Mouse (Mus musculus): Measurements from ENCODE around the gene Ptpn6. TPM values are rescaled to one million over a fixed set of nuclear protein-coding genes. Genes with fewer than 3 reads are reported as not detected.

The Ptpn6 gene
- total and polyA plus RNA-seq, 3 experiments = 91.9 to 184 TPM; not detected in 1

- no peaks in the 10 kb centered on the region; a peak in 1 of 4 replicates for H3K36me3 ChIP-seq (ENCODE audit: control insufficient read depth in 1 of 2, insufficient read depth in 2 of 2, low read length in 2 of 2)
- no peak overlapping the region for H3K9ac ChIP-seq (ENCODE audit: control insufficient read depth, low read depth, low read length, poor library complexity, severe bottlenecking)
- no peaks in the 10 kb centered on the region for H3K9me3 ChIP-seq (replicated peaks; ENCODE audit: insufficient read depth, low read length)
- H3K4me1 ChIP-seq (ENCODE audit: control insufficient read depth in 1 of 2, insufficient read depth in 2 of 2, low read length in 2 of 2) = no peaks in the 10 kb centered on the region; a peak in 1 of 4 replicates
- DNase-seq (ENCODE audit: low read depth, low spot score) = peak; percentile 39
- H3K4me3 ChIP-seq (ENCODE audit: control insufficient read depth in 1 of 2, insufficient read depth in 1 of 2, low read depth in 2 of 2, low read length in 2 of 2) = peak overlapping the region; percentile 45 to 52
- H3K27ac ChIP-seq (ENCODE audit: control insufficient read depth, low read depth, low read length) = no peak overlapping the region
- peaks cover 3 to 5% of the 10 kb centered on the region in 2 experiments; a peak in 3 of 4 replicates for H3K27me3 ChIP-seq (ENCODE audit: control insufficient read depth in 1 of 2, insufficient read depth in 2 of 2, low read length in 2 of 2)
- no peak for TF ChIP-seq MAX (IDR thresholded peaks at IDR 0.05; ENCODE audit: low read length)
- TF ChIP-seq NELFE (IDR thresholded peaks at IDR 0.05; ENCODE audit: low read depth, low read length) = no peak
- no peak for TF ChIP-seq USF2 (IDR thresholded peaks at IDR 0.05; ENCODE audit: borderline replicate concordance in 1 of 2, insufficient read depth in 1 of 2, low read depth in 1 of 2, low read length in 2 of 2)
- TF ChIP-seq MEF2A (IDR thresholded peaks at IDR 0.05; ENCODE audit: extremely low read depth, insufficient replicate concordance, low read depth, low read length, poor library complexity, severe bottlenecking) = no peak
- no peak for TF ChIP-seq USF1 (IDR thresholded peaks at IDR 0.05; ENCODE audit: low read depth, low read length)
- no peak for TF ChIP-seq KAT2A (conservative IDR thresholded peaks at IDR 0.05; ENCODE audit: low read depth, low read length)
- no peak for TF ChIP-seq MAFK (IDR thresholded peaks at IDR 0.05; ENCODE audit: borderline replicate concordance, low read depth, low read length)
- TF ChIP-seq MYB (IDR thresholded peaks at IDR 0.05; ENCODE audit: low read depth, low read length) = no peak
- TF ChIP-seq CTCF (IDR thresholded peaks at IDR 0.05 in 2 of 3, conservative IDR thresholded peaks at IDR 0.05 in 1 of 3; ENCODE audit: control insufficient read depth in 1 of 3, insufficient read depth in 1 of 3, low read depth in 2 of 3, low read length in 3 of 3, poor library complexity in 1 of 3, severe bottlenecking in 1 of 3) = no peak
- no peak for TF ChIP-seq EP300 (IDR thresholded peaks at IDR 0.05; ENCODE audit: low read depth in 1 of 2, low read length in 2 of 2)
- H3K79me2 ChIP-seq (ENCODE audit: control insufficient read depth, insufficient read depth, low read length, poor library complexity) = no peaks in the 10 kb centered on the region
These were observed 43.9 kb upstream of the Ptpn6 start for GRCm38 (mm10) chr6:124782436-124782835.

- Histone ChIP-seq H3K9me3 (replicated peaks; ENCODE audit: insufficient read depth, low read length) (no peaks in the 10 kb centered on the region), H3K4me3 (ENCODE audit: control insufficient read depth in 1 of 2, insufficient read depth in 1 of 2, low read depth in 2 of 2, low read length in 2 of 2) (no peak overlapping the region), H3K4me1 (ENCODE audit: control insufficient read depth in 1 of 2, insufficient read depth in 2 of 2, low read length in 2 of 2) (no peaks in the 10 kb centered on the region), H3K27ac (ENCODE audit: control insufficient read depth, low read depth, low read length) (no peak overlapping the region), H3K79me2 (ENCODE audit: control insufficient read depth, insufficient read depth, low read length, poor library complexity) (no peaks in the 10 kb centered on the region), H3K36me3 (ENCODE audit: control insufficient read depth in 1 of 2, insufficient read depth in 2 of 2, low read length in 2 of 2) (no peaks in the 10 kb centered on the region), H3K27me3 (ENCODE audit: control insufficient read depth in 1 of 2, insufficient read depth in 2 of 2, low read length in 2 of 2) (peaks cover 8 to 11% of the 10 kb centered on the region in 2 experiments), H3K9ac (ENCODE audit: control insufficient read depth, low read depth, low read length, poor library complexity, severe bottlenecking) (no peak overlapping the region)
- TF ChIP-seq CHD1 (IDR thresholded peaks at IDR 0.05; ENCODE audit: low read depth, low read length) (no peak), E2F4 (IDR thresholded peaks at IDR 0.05; ENCODE audit: borderline replicate concordance, low read depth, low read length) (no peak), MYB (IDR thresholded peaks at IDR 0.05; ENCODE audit: low read depth, low read length) (no peak), BHLHE40 (IDR thresholded peaks at IDR 0.05; ENCODE audit: borderline replicate concordance, low read depth, low read length) (no peak), TAL1 (IDR thresholded peaks at IDR 0.05; ENCODE audit: low read length) (no peak), NRF1 (IDR thresholded peaks at IDR 0.05; ENCODE audit: insufficient read depth, low read depth, low read length, poor library complexity, severe bottlenecking) (no peak), ZMIZ1 (IDR thresholded peaks at IDR 0.05; ENCODE audit: low read depth, low read length) (no peak), ETS1 (IDR thresholded peaks at IDR 0.05; ENCODE audit: low read depth, low read length) (no peak), SMC3 (IDR thresholded peaks at IDR 0.05; ENCODE audit: low read depth, low read length) (no peak), ZKSCAN1 (IDR thresholded peaks at IDR 0.05; ENCODE audit: low read depth, low read length) (no peak), RAD21 (IDR thresholded peaks at IDR 0.05; ENCODE audit: low read depth, low read length) (no peak), TCF12 (IDR thresholded peaks at IDR 0.05; ENCODE audit: low read depth, low read length) (no peak), MAX (IDR thresholded peaks at IDR 0.05; ENCODE audit: low read length) (no peak), ZNF384 (IDR thresholded peaks at IDR 0.05; ENCODE audit: low read depth, low read length) (no peak)
- no peak for DNase-seq (ENCODE audit: low read depth, low spot score)
These were observed 42.4 kb upstream of the Ptpn6 start for GRCm38 (mm10) chr6:124780917-124781316.
